Mouse (Mus musculus): ENCODE results near the gene Hipk3. TPM values are rescaled to one million over a fixed set of nuclear protein-coding genes. Genes with fewer than 3 reads are reported as not detected.

Hipk3 gene
- total and polyA plus RNA-seq, 2 experiments from 2014 or later: 5.8 to 43.7 TPM

- WGBS: 88% methylated on average over 4 of the region's 4 CpGs
These were observed 73.4 kb downstream of the Hipk3 start for GRCm38 (mm10) chr2:104420805-104421204.

DNA sequence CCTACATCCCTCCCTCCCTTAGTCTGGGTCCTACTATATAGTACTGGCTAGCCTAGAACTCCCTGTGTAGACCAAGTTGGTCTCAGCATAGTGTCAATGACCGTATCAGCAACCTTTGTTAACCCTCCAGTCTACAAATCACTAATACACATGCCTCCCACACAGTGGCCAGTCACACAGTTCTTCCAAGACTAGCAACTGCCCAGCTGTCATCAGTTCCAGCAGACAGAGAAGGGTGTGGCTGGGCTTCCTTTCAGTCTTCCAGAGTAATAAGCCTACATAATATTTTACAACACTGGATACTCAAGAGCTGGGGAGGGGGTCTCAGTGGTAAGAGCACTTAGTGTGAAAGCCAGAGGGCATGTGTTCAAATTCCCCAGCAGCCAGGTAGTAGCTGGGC, 74.2 kb downstream of the Hipk3 start:
- no peak for ATAC-seq (ENCODE audit: low FRiP score)

More at GRCm38 (mm10) chr2:104420805-104421204, 73.4 kb downstream of the Hipk3 start:
- no peak for ATAC-seq (ENCODE audit: low FRiP score)
- Histone ChIP-seq H3K4me3 (ENCODE audit: low read depth, low read length) (no peak overlapping the region), H3K9ac (replicated peaks; ENCODE audit: low read length, poor library complexity, severe bottlenecking) (no peak overlapping the region), H3K27me3 (ENCODE audit: insufficient read depth, low read length) (no peaks in the 10 kb centered on the region), H3K27ac (ENCODE audit: low read depth, low read length) (no peak overlapping the region), H3K4me2 (ENCODE audit: low read depth, low read length, poor library complexity, severe bottlenecking) (no peak overlapping the region), H3K9me3 (ENCODE audit: low read length) (no peaks in the 10 kb centered on the region), H3K36me3 (ENCODE audit: insufficient read depth, low read length) (no peaks in the 10 kb centered on the region; the same call in 1 of the 2 replicates), H3K4me1 (ENCODE audit: insufficient read depth, low read length) (no peaks in the 10 kb centered on the region)
- no peak for DNase-seq (ENCODE audit: low spot score)
- no peak for TF ChIP-seq CTCF (IDR thresholded peaks at IDR 0.05)

DNA sequence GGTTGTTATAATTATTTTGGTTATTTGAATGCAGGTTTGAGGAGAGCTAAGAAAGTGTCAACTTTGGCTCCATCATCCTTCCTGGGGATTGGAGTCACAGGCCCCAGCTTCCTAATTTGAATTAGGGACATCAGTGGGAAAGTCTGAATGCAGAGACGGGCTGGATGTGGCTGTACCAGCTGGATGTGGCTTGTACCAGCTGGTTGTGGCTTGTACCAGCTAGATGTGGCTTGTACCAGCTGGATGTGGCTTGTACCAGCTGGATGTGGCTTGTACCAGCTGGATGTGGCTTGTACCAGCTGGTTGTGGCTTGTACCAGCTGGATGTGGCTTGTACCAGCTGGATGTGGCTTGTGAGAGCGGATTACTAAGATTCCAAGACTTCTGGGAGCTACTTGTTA, 74.8 kb downstream of the Hipk3 start:
- ATAC-seq (ENCODE audit: low FRiP score): no peak
- no peak overlapping the region for H3K4me2 ChIP-seq (ENCODE audit: low read depth, low read length, poor library complexity, severe bottlenecking)
- H3K36me3 ChIP-seq (ENCODE audit: insufficient read depth, low read length): no peaks in the 10 kb centered on the region
- no peak overlapping the region for H3K4me3 ChIP-seq (ENCODE audit: low read depth, low read length)
- 82% methylated on average over 2 of the region's 2 CpGs for WGBS
- no peak for TF ChIP-seq CTCF (IDR thresholded peaks at IDR 0.05)
- no peaks in the 10 kb centered on the region for H3K9me3 ChIP-seq (ENCODE audit: low read length)
- no peak overlapping the region for H3K27ac ChIP-seq (ENCODE audit: low read depth, low read length)
- H3K9ac ChIP-seq (replicated peaks; ENCODE audit: low read length, poor library complexity, severe bottlenecking): no peak overlapping the region
- DNase-seq (ENCODE audit: low spot score): no peak
- no peaks in the 10 kb centered on the region for H3K27me3 ChIP-seq (ENCODE audit: insufficient read depth, low read length)
- no peaks in the 10 kb centered on the region for H3K4me1 ChIP-seq (ENCODE audit: insufficient read depth, low read length)

More for the DNA sequence above, 74.2 kb downstream of the Hipk3 start:
- Histone ChIP-seq H3K4me3 (ENCODE audit: low read depth, low read length) (no peak overlapping the region), H3K36me3 (ENCODE audit: insufficient read depth, low read length) (no peaks in the 10 kb centered on the region; the same call in 1 of the 2 replicates), H3K9me3 (ENCODE audit: low read length) (no peaks in the 10 kb centered on the region), H3K27ac (ENCODE audit: low read depth, low read length) (no peak overlapping the region), H3K4me1 (ENCODE audit: insufficient read depth, low read length) (no peaks in the 10 kb centered on the region), H3K4me2 (ENCODE audit: low read depth, low read length, poor library complexity, severe bottlenecking) (no peak overlapping the region), H3K27me3 (ENCODE audit: insufficient read depth, low read length) (no peaks in the 10 kb centered on the region), H3K9ac (replicated peaks; ENCODE audit: low read length, poor library complexity, severe bottlenecking) (no peak overlapping the region)
- TF ChIP-seq CTCF (IDR thresholded peaks at IDR 0.05): no peak
- 96% methylated on average over 1 of the region's 1 CpGs for WGBS
- DNase-seq (ENCODE audit: low spot score): no peak

DNA sequence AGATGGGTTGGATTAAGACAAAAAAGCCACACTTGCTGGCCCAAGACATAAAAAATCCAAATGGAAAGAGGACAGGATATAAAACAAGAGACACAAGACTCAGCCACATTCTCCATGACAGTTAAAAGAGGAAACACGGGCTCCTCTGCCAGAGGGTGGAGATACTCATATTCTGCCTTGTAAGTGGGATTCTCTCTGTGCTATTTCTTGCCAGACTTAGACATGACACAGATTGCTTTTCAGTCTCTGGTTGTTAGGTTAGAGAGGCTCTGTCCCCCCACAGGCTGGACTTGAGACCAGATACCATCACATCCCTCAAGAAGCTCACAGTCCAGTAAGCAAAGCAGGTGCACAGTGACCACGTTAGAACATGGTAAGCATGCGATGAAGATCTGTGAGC, 81.2 kb downstream of the Hipk3 start:
- ATAC-seq (ENCODE audit: low FRiP score) (no peak), DNase-seq (ENCODE audit: low spot score) (no peak)
- Histone ChIP-seq H3K36me3 (ENCODE audit: insufficient read depth, low read length) (no peaks in the 10 kb centered on the region), H3K27ac (ENCODE audit: low read depth, low read length) (no peak overlapping the region), H3K4me3 (ENCODE audit: low read depth, low read length) (no peak overlapping the region), H3K4me2 (ENCODE audit: low read depth, low read length, poor library complexity, severe bottlenecking) (no peak overlapping the region), H3K4me1 (ENCODE audit: insufficient read depth, low read length) (peaks cover 3% of the 10 kb centered on the region), H3K9me3 (ENCODE audit: low read length) (no peaks in the 10 kb centered on the region), H3K27me3 (ENCODE audit: insufficient read depth, low read length) (no peaks in the 10 kb centered on the region), H3K9ac (replicated peaks; ENCODE audit: low read length, poor library complexity, severe bottlenecking) (no peak overlapping the region)
- TF ChIP-seq CTCF (IDR thresholded peaks at IDR 0.05): no peak
- WGBS: 84% methylated on average over 3 of the region's 3 CpGs

DNA sequence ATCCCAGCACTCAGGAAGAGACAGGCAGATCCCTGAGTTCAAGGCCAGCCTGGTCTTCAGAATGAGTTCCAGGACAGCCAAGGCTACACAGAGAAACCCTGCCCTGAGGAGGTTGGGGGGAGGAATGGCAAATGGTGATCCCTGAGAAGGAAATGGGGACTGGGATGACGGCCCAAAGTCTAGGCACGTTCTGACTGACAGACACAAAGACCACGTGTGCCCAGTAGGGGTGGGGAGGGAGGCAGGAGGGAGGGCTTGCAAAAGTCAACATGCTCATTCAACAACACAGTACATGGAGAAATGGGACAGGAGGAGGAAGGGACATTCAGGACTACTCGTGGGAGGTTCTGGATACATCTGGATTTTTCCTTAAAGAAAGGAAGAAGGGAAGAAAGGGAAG, 81.8 kb downstream of the Hipk3 start:
- no peak for ATAC-seq (ENCODE audit: low FRiP score)
- Histone ChIP-seq H3K27ac (ENCODE audit: low read depth, low read length) (no peak overlapping the region), H3K4me2 (ENCODE audit: low read depth, low read length, poor library complexity, severe bottlenecking) (no peak overlapping the region), H3K27me3 (ENCODE audit: insufficient read depth, low read length) (no peaks in the 10 kb centered on the region), H3K9me3 (ENCODE audit: low read length) (no peaks in the 10 kb centered on the region), H3K4me3 (ENCODE audit: low read depth, low read length) (no peak overlapping the region), H3K9ac (replicated peaks; ENCODE audit: low read length, poor library complexity, severe bottlenecking) (no peak overlapping the region), H3K4me1 (ENCODE audit: insufficient read depth, low read length) (peaks cover 8% of the 10 kb centered on the region), H3K36me3 (ENCODE audit: insufficient read depth, low read length) (no peaks in the 10 kb centered on the region)
- 44% methylated on average over 4 of the region's 4 CpGs for WGBS
- no peak for DNase-seq (ENCODE audit: low spot score)
- TF ChIP-seq CTCF (IDR thresholded peaks at IDR 0.05): no peak

GRCm38 (mm10) chr2:104411806-104412205, 82.4 kb downstream of the Hipk3 start:
- Histone ChIP-seq H3K27me3 (ENCODE audit: insufficient read depth, low read length) (no peaks in the 10 kb centered on the region), H3K4me1 (ENCODE audit: insufficient read depth, low read length) (peaks cover 15% of the 10 kb centered on the region), H3K4me2 (ENCODE audit: low read depth, low read length, poor library complexity, severe bottlenecking) (no peak overlapping the region), H3K9ac (replicated peaks; ENCODE audit: low read length, poor library complexity, severe bottlenecking) (no peak overlapping the region), H3K27ac (ENCODE audit: low read depth, low read length) (no peak overlapping the region), H3K36me3 (ENCODE audit: insufficient read depth, low read length) (no peaks in the 10 kb centered on the region), H3K4me3 (ENCODE audit: low read depth, low read length) (no peak overlapping the region), H3K9me3 (ENCODE audit: low read length) (no peaks in the 10 kb centered on the region)
- ATAC-seq (ENCODE audit: low FRiP score) (no peak), DNase-seq (ENCODE audit: low spot score) (no peak)
- WGBS: 91% methylated on average over 7 of the region's 7 CpGs
- TF ChIP-seq CTCF (IDR thresholded peaks at IDR 0.05): no peak

All from midbrain, postnatal 0 days (tissue).